ENCODE assay signal across 19 mouse cellular contexts in genomic region chr5:148369178-148369577, GRCm38 (mm10). TPM values are rescaled to one million over a fixed set of nuclear protein-coding genes. Genes with fewer than 3 reads are reported as not detected.
DNase-seq lines count a peak whose midpoint lies in the region; ATAC-seq and TF ChIP-seq lines count a peak whose summit lies in the region.
"Had no signal": no experiment of that assay in that cellular context is flagged by ENCODE, and none has a peak within 500 bp of the region (broad histone marks: within the 10 kb centered on the region; RNA-seq: fewer than 3 reads in every experiment).

No protein-coding gene starts in this region.

- no peak overlapping the region for H3K9ac ChIP-seq in heart, adult 2 months (ENCODE audit: low read depth, low read length)
- no peak overlapping the region for H3K9ac ChIP-seq in heart, embryonic 11.5 days (ENCODE audit: low read depth, low read length)
- no peak overlapping the region for H3K9ac ChIP-seq in liver, embryonic 14.5 days (replicated peaks)
- H3K9ac ChIP-seq in liver, embryonic 12.5 days = no peak overlapping the region
- no peak overlapping the region for H3K9ac ChIP-seq in forebrain, embryonic 11.5 days (ENCODE audit: low read length)
- H3K9ac ChIP-seq: embryonic facial prominence, embryonic 12.5 days; heart, embryonic 13.5 days; kidney, embryonic 15.5 days; midbrain, embryonic 13.5 days had no signal

- intact Hi-C loops in heart, adult 2 months (cut with DNase I) = no loop called here
- intact Hi-C loops in gastrocnemius, postnatal 14 days (cut with DNase I; ENCODE audit: low total_unique reads) = no loop called here

- H3K27me3 ChIP-seq in heart, adult 2 months (ENCODE audit: control insufficient read depth, insufficient read depth, low read length) = no peaks in the 10 kb centered on the region
- H3K27me3 ChIP-seq in heart, embryonic 11.5 days (ENCODE audit: control insufficient read depth, insufficient read depth, low read length) = no peaks in the 10 kb centered on the region
- H3K27me3 ChIP-seq in liver, embryonic 14.5 days (ENCODE audit: control insufficient read depth, insufficient read depth, low read length) = no peaks in the 10 kb centered on the region
- no peaks in the 10 kb centered on the region for H3K27me3 ChIP-seq in liver, embryonic 12.5 days (replicated peaks)
- no peaks in the 10 kb centered on the region for H3K27me3 ChIP-seq in E14TG2a.4 (ENCODE audit: insufficient read depth, low read length)
- no peaks in the 10 kb centered on the region for H3K27me3 ChIP-seq in forebrain, embryonic 11.5 days (ENCODE audit: control insufficient read depth, insufficient read depth, low read length)
- H3K27me3 ChIP-seq: embryonic facial prominence, embryonic 12.5 days; heart, embryonic 13.5 days; kidney, embryonic 15.5 days; midbrain, embryonic 13.5 days had no signal

- 90% methylated on average over 3 of the region's 3 CpGs for WGBS in heart, adult 2 months
- 90% methylated on average over 3 of the region's 3 CpGs for WGBS in heart, embryonic 11.5 days (ENCODE audit: insufficient replicate concordance)
- 90% methylated on average over 3 of the region's 3 CpGs for WGBS in liver, embryonic 14.5 days (ENCODE audit: insufficient replicate concordance)
- 73% methylated on average over 3 of the region's 3 CpGs for WGBS in liver, embryonic 12.5 days (ENCODE audit: insufficient replicate concordance)
- 88% methylated on average over 3 of the region's 3 CpGs for WGBS in forebrain, embryonic 11.5 days

- H3K27ac ChIP-seq in heart, adult 2 months = no peak overlapping the region
- no peak overlapping the region for H3K27ac ChIP-seq in heart, embryonic 11.5 days (ENCODE audit: low read depth, low read length)
- no peak overlapping the region for H3K27ac ChIP-seq in liver, embryonic 14.5 days
- no peak overlapping the region for H3K27ac ChIP-seq in liver, embryonic 12.5 days
- no peak overlapping the region for H3K27ac ChIP-seq in forebrain, embryonic 11.5 days (ENCODE audit: low read depth, low read length)
- H3K27ac ChIP-seq: embryonic facial prominence, embryonic 12.5 days; heart, embryonic 13.5 days; hindbrain, embryonic 10.5 days; kidney, embryonic 15.5 days; midbrain, embryonic 13.5 days had no signal

- DNase-seq in heart, adult 2 months = no peak
- DNase-seq in liver, embryonic 14.5 days (ENCODE audit: low read depth in 3 of 3, low spot score in 3 of 3) = no peak
- DNase-seq in induced T-regulatory cell, adult 2 months (ENCODE audit: low read depth) = peak; percentile 50
- no peak for DNase-seq in gastrocnemius, postnatal 14 days
- DNase-seq in forebrain, embryonic 11.5 days (ENCODE audit: low spot score) = no peak
- DNase-seq: adrenal gland, postnatal 14 days; cerebellum, adult 18-20 months; gastrocnemius, postnatal 10 days; lung, adult 18-20 months; thymus, adult 18-20 months had no signal

- no peaks in the 10 kb centered on the region for H3K79me2 ChIP-seq in heart, adult 2 months (replicated peaks; ENCODE audit: control insufficient read depth, insufficient read depth, low read length)

- no peak for TF ChIP-seq EP300 in heart, adult 2 months (IDR thresholded peaks at IDR 0.05; ENCODE audit: insufficient read depth, low read depth, low read length)
- TF ChIP-seq EP300 in liver, embryonic 14.5 days (IDR thresholded peaks at IDR 0.05; ENCODE audit: low read depth) = no peak

- peaks cover 6% of the 10 kb centered on the region for H3K4me1 ChIP-seq in heart, adult 2 months (ENCODE audit: control insufficient read depth, insufficient read depth, low read length)
- peaks cover 4% of the 10 kb centered on the region; the same call in 1 of the 2 replicates for H3K4me1 ChIP-seq in heart, embryonic 11.5 days (ENCODE audit: control insufficient read depth, insufficient read depth, low read length)
- H3K4me1 ChIP-seq in liver, embryonic 14.5 days (replicated peaks; ENCODE audit: control insufficient read depth in 2 of 2, insufficient read depth in 2 of 2, low read length in 1 of 2) = peaks cover 0 to 2% of the 10 kb centered on the region in 2 experiments; a peak in 2 of 4 replicates
- no peaks in the 10 kb centered on the region for H3K4me1 ChIP-seq in liver, embryonic 12.5 days
- H3K4me1 ChIP-seq in E14TG2a.4 (replicated peaks; ENCODE audit: low read depth, low read length) = peaks cover 73% of the 10 kb centered on the region
- H3K4me1 ChIP-seq in forebrain, embryonic 11.5 days (replicated peaks; ENCODE audit: control insufficient read depth, insufficient read depth, low read length) = no peaks in the 10 kb centered on the region
- H3K4me1 ChIP-seq: embryonic facial prominence, embryonic 12.5 days; hindbrain, embryonic 10.5 days; midbrain, embryonic 13.5 days had no signal

- no peak for TF ChIP-seq POLR2A in heart, adult 2 months (IDR thresholded peaks at IDR 0.05; ENCODE audit: insufficient read depth, low read depth, low read length)

- H3K4me3 ChIP-seq in heart, adult 2 months = no peak overlapping the region
- no peak overlapping the region for H3K4me3 ChIP-seq in heart, embryonic 11.5 days (ENCODE audit: low read depth, low read length)
- no peak overlapping the region for H3K4me3 ChIP-seq in liver, embryonic 14.5 days (ENCODE audit: insufficient read depth in 1 of 2, low read depth in 2 of 2, low read length in 2 of 2)
- H3K4me3 ChIP-seq in liver, embryonic 12.5 days = no peak overlapping the region
- H3K4me3 ChIP-seq in E14TG2a.4 (replicated peaks; ENCODE audit: low read length) = no peak overlapping the region
- no peak overlapping the region for H3K4me3 ChIP-seq in forebrain, embryonic 11.5 days (ENCODE audit: low read depth, low read length)
- H3K4me3 ChIP-seq: embryonic facial prominence, embryonic 12.5 days; heart, embryonic 13.5 days; hindbrain, embryonic 10.5 days; kidney, embryonic 15.5 days; midbrain, embryonic 13.5 days had no signal

- TF ChIP-seq CTCF in heart, adult 2 months (IDR thresholded peaks at IDR 0.05) = peak; percentile 47
- peak; percentile 57 for TF ChIP-seq CTCF in liver, embryonic 14.5 days (IDR thresholded peaks at IDR 0.05; ENCODE audit: low read depth)
- TF ChIP-seq CTCF in E14TG2a.4 (conservative IDR thresholded peaks at IDR 0.05; ENCODE audit: low read length) = peak; percentile 77

- peaks cover 3% of the 10 kb centered on the region; the same call in 1 of the 2 replicates for H3K9me3 ChIP-seq in heart, embryonic 11.5 days (replicated peaks; ENCODE audit: control insufficient read depth, low read length)
- H3K9me3 ChIP-seq in liver, embryonic 14.5 days (ENCODE audit: control insufficient read depth, low read length) = no peaks in the 10 kb centered on the region
- H3K9me3 ChIP-seq in liver, embryonic 12.5 days (replicated peaks) = peaks cover 5% of the 10 kb centered on the region; the same call in 1 of the 2 replicates
- peaks cover 5% of the 10 kb centered on the region for H3K9me3 ChIP-seq in E14TG2a.4 (ENCODE audit: low read length)
- no peaks in the 10 kb centered on the region for H3K9me3 ChIP-seq in forebrain, embryonic 11.5 days (ENCODE audit: control insufficient read depth, low read length)
- H3K9me3 ChIP-seq: midbrain, embryonic 13.5 days had no signal

- no peak for ATAC-seq in heart, embryonic 11.5 days (replicated peaks; ENCODE audit: insufficient number of reproducible peaks, low FRiP score, low TSS enrichment)
- ATAC-seq in liver, embryonic 14.5 days (ENCODE audit: insufficient read depth) = no peak
- no peak for ATAC-seq in liver, embryonic 12.5 days
- ATAC-seq in forebrain, embryonic 11.5 days (replicated peaks; ENCODE audit: low FRiP score) = no peak
- ATAC-seq: activated CD4-positive, CD25-positive, alpha-beta regulatory T cell, adult 4 months; midbrain, embryonic 13.5 days had no signal

- H3K4me2 ChIP-seq in heart, embryonic 11.5 days = no peak overlapping the region
- no peak overlapping the region for H3K4me2 ChIP-seq in liver, embryonic 14.5 days (ENCODE audit: low read depth)
- H3K4me2 ChIP-seq in liver, embryonic 12.5 days = no peak overlapping the region
- H3K4me2 ChIP-seq in forebrain, embryonic 11.5 days (ENCODE audit: low read depth, low read length, severe bottlenecking) = no peak overlapping the region
- H3K4me2 ChIP-seq: embryonic facial prominence, embryonic 12.5 days; heart, embryonic 13.5 days; kidney, embryonic 15.5 days; midbrain, embryonic 13.5 days had no signal

- H3K36me3 ChIP-seq in heart, adult 2 months (ENCODE audit: control insufficient read depth, insufficient read depth, low read length) = no peaks in the 10 kb centered on the region
- H3K36me3 ChIP-seq in heart, embryonic 11.5 days (ENCODE audit: control insufficient read depth, insufficient read depth, low read length) = peaks cover 3% of the 10 kb centered on the region; the same call in 1 of the 2 replicates
- no peaks in the 10 kb centered on the region; the same call in 1 of the 2 replicates for H3K36me3 ChIP-seq in liver, embryonic 14.5 days (replicated peaks; ENCODE audit: control insufficient read depth, insufficient read depth, low read depth)
- H3K36me3 ChIP-seq in liver, embryonic 12.5 days = peaks cover 66% of the 10 kb centered on the region
- peaks cover 14% of the 10 kb centered on the region for H3K36me3 ChIP-seq in E14TG2a.4 (ENCODE audit: insufficient read depth, low read length)
- H3K36me3 ChIP-seq in forebrain, embryonic 11.5 days (ENCODE audit: control insufficient read depth, insufficient read depth, low read length) = no peaks in the 10 kb centered on the region
- H3K36me3 ChIP-seq: embryonic facial prominence, embryonic 12.5 days; midbrain, embryonic 13.5 days had no signal

RNA-seq across cellular contexts. Expression of gene Slc7a1, which starts 30.5 kb away (rescaled TPM):
- 10 to 100 TPM; 14.0 to 14.4 TPM for total RNA-seq in heart, adult 2 months (2021)
- 10.9 and 18.9 TPM in 2 replicates for polyA plus RNA-seq in heart, adult 2 months (2012; rRNA removed)
- 26.8 and 34.6 TPM in 2 replicates for polyA plus RNA-seq in heart, embryonic 11.5 days (2014; fragmentation: Nextera tagmentation; extraction: Ambion mirVana)
- 4.7 and 4.8 TPM in 2 replicates for polyA plus RNA-seq in liver, embryonic 14.5 days (2012; rRNA removed)
- 17.7 and 20.3 TPM in 2 replicates for polyA plus RNA-seq in liver, embryonic 14.5 days (2014; fragmentation: Nextera tagmentation; extraction: Ambion mirVana)
- 28.8 and 30.2 TPM in 2 replicates for polyA plus RNA-seq in liver, embryonic 12.5 days (2016; fragmentation: Nextera tagmentation; extraction: Ambion mirVana)
- total RNA-seq in gastrocnemius, postnatal 14 days (2021) = 1 to 10 TPM; 4.4 to 7.1 TPM
- 28.1 and 32.9 TPM in 2 replicates for polyA plus RNA-seq in forebrain, embryonic 11.5 days (2014; fragmentation: Nextera tagmentation; extraction: Ambion mirVana)
